Mouse (Mus musculus): ENCODE data around the gene Apod. TPM values are rescaled to one million over a fixed set of nuclear protein-coding genes. Genes with fewer than 3 reads are reported as not detected.
A peak's percentile ranks its signal among the peaks of the same experiment; 100 is the strongest.

The Apod gene
- polyA plus RNA-seq, 1 experiment = 458 TPM

GRCm38 (mm10) chr16:31290281-31290680 is 24.3 kb downstream of the Apod start:
- DNase-seq = peak in 1 of 2 experiments; percentile 25
- Histone ChIP-seq H3K27ac (ENCODE audit: insufficient read depth, low read length) (no peak overlapping the region), H3K4me1 (ENCODE audit: control insufficient read depth, insufficient read depth, low read length) (no peaks in the 10 kb centered on the region), H3K4me3 (replicated peaks; ENCODE audit: insufficient read depth, low read depth, low read length) (no peak overlapping the region), H3K27me3 (ENCODE audit: control insufficient read depth, insufficient read depth, low read length) (no peaks in the 10 kb centered on the region)
- WGBS = 27% methylated on average over 10 of the region's 10 CpGs
- TF ChIP-seq POLR2A (IDR thresholded peaks at IDR 0.05; ENCODE audit: borderline replicate concordance, insufficient read depth, low read length) (no peak), CTCF (IDR thresholded peaks at IDR 0.05; ENCODE audit: borderline replicate concordance, insufficient read depth, low read depth, low read length) (no peak)

GRCm38 (mm10) chr16:31287712-31288111 is 26.9 kb downstream of the Apod start:
- H3K27ac ChIP-seq (ENCODE audit: insufficient read depth, low read length) = no peak overlapping the region
- H3K4me3 ChIP-seq (replicated peaks; ENCODE audit: insufficient read depth, low read depth, low read length) = no peak overlapping the region
- DNase-seq = no peak
- H3K4me1 ChIP-seq (ENCODE audit: control insufficient read depth, insufficient read depth, low read length) = no peaks in the 10 kb centered on the region
- TF ChIP-seq CTCF (IDR thresholded peaks at IDR 0.05; ENCODE audit: borderline replicate concordance, insufficient read depth, low read depth, low read length) (no peak), POLR2A (IDR thresholded peaks at IDR 0.05; ENCODE audit: borderline replicate concordance, insufficient read depth, low read length) (no peak)
- H3K27me3 ChIP-seq (ENCODE audit: control insufficient read depth, insufficient read depth, low read length) = no peaks in the 10 kb centered on the region
- 78% methylated on average over 3 of the region's 3 CpGs for WGBS

GRCm38 (mm10) chr16:31286801-31287488 is 27.7 kb downstream of the Apod start:
- H3K4me1 ChIP-seq (ENCODE audit: control insufficient read depth, insufficient read depth, low read length) = no peaks in the 10 kb centered on the region
- DNase-seq = no peak
- H3K4me3 ChIP-seq (replicated peaks; ENCODE audit: insufficient read depth, low read depth, low read length) = no peak overlapping the region
- H3K27ac ChIP-seq (ENCODE audit: insufficient read depth, low read length) = no peak overlapping the region
- H3K27me3 ChIP-seq (ENCODE audit: control insufficient read depth, insufficient read depth, low read length) = no peaks in the 10 kb centered on the region
- TF ChIP-seq CTCF (IDR thresholded peaks at IDR 0.05; ENCODE audit: borderline replicate concordance, insufficient read depth, low read depth, low read length) (no peak), POLR2A (IDR thresholded peaks at IDR 0.05; ENCODE audit: borderline replicate concordance, insufficient read depth, low read length) (no peak)
- 90% methylated on average over 11 of the region's 11 CpGs for WGBS

- DNase-seq = peak in 1 of 2 experiments; percentile 25
- H3K27me3 ChIP-seq (ENCODE audit: control insufficient read depth, insufficient read depth, low read length) = no peaks in the 10 kb centered on the region
These were observed 32.6 kb downstream of the Apod start for GRCm38 (mm10) chr16:31281981-31282380.

GRCm38 (mm10) chr16:31280176-31280575 is 34.4 kb downstream of the Apod start:
- 93% methylated on average over 4 of the region's 4 CpGs for WGBS
- Histone ChIP-seq H3K27ac (ENCODE audit: insufficient read depth, low read length) (no peak overlapping the region), H3K4me1 (ENCODE audit: control insufficient read depth, insufficient read depth, low read length) (no peaks in the 10 kb centered on the region), H3K27me3 (ENCODE audit: control insufficient read depth, insufficient read depth, low read length) (no peaks in the 10 kb centered on the region), H3K4me3 (replicated peaks; ENCODE audit: insufficient read depth, low read depth, low read length) (no peak overlapping the region)
- DNase-seq = no peak
- TF ChIP-seq CTCF (IDR thresholded peaks at IDR 0.05; ENCODE audit: borderline replicate concordance, insufficient read depth, low read depth, low read length) (no peak), POLR2A (IDR thresholded peaks at IDR 0.05; ENCODE audit: borderline replicate concordance, insufficient read depth, low read length) (no peak)

More at GRCm38 (mm10) chr16:31281981-31282380, 32.6 kb downstream of the Apod start:
- no peak for TF ChIP-seq CTCF (IDR thresholded peaks at IDR 0.05; ENCODE audit: borderline replicate concordance, insufficient read depth, low read depth, low read length)
- TF ChIP-seq POLR2A (IDR thresholded peaks at IDR 0.05; ENCODE audit: borderline replicate concordance, insufficient read depth, low read length) = no peak
- Histone ChIP-seq H3K4me3 (replicated peaks; ENCODE audit: insufficient read depth, low read depth, low read length) (no peak overlapping the region), H3K4me1 (ENCODE audit: control insufficient read depth, insufficient read depth, low read length) (no peaks in the 10 kb centered on the region), H3K27ac (ENCODE audit: insufficient read depth, low read length) (no peak overlapping the region)
- WGBS = 35% methylated on average over 2 of the region's 2 CpGs

- DNase-seq = no peak
- Histone ChIP-seq H3K27me3 (ENCODE audit: control insufficient read depth, insufficient read depth, low read length) (no peaks in the 10 kb centered on the region), H3K4me1 (ENCODE audit: control insufficient read depth, insufficient read depth, low read length) (no peaks in the 10 kb centered on the region), H3K4me3 (replicated peaks; ENCODE audit: insufficient read depth, low read depth, low read length) (no peak overlapping the region), H3K27ac (ENCODE audit: insufficient read depth, low read length) (no peak overlapping the region)
- WGBS = 93% methylated on average over 6 of the region's 6 CpGs
- TF ChIP-seq POLR2A (IDR thresholded peaks at IDR 0.05; ENCODE audit: borderline replicate concordance, insufficient read depth, low read length) (no peak), CTCF (IDR thresholded peaks at IDR 0.05; ENCODE audit: borderline replicate concordance, insufficient read depth, low read depth, low read length) (no peak)
These were observed 36.0 kb downstream of the Apod start for GRCm38 (mm10) chr16:31278581-31278980.

- no peak overlapping the region for H3K27ac ChIP-seq (ENCODE audit: insufficient read depth, low read length)
- H3K4me1 ChIP-seq (ENCODE audit: control insufficient read depth, insufficient read depth, low read length) = peaks cover 3% of the 10 kb centered on the region; the same call in 1 of the 2 replicates
- no peak overlapping the region for H3K4me3 ChIP-seq (replicated peaks; ENCODE audit: insufficient read depth, low read depth, low read length)
- no peak for DNase-seq
- TF ChIP-seq POLR2A (IDR thresholded peaks at IDR 0.05; ENCODE audit: borderline replicate concordance, insufficient read depth, low read length) (no peak), CTCF (IDR thresholded peaks at IDR 0.05; ENCODE audit: borderline replicate concordance, insufficient read depth, low read depth, low read length) (no peak)
- WGBS = 85% methylated on average over 2 of the region's 2 CpGs
- H3K27me3 ChIP-seq (ENCODE audit: control insufficient read depth, insufficient read depth, low read length) = no peaks in the 10 kb centered on the region
These were observed 36.5 kb downstream of the Apod start for GRCm38 (mm10) chr16:31278081-31278480.

GRCm38 (mm10) chr16:31276962-31277361 is 37.6 kb downstream of the Apod start:
- no peak for DNase-seq
- Histone ChIP-seq H3K4me3 (replicated peaks; ENCODE audit: insufficient read depth, low read depth, low read length) (no peak overlapping the region), H3K27ac (ENCODE audit: insufficient read depth, low read length) (no peak overlapping the region), H3K4me1 (ENCODE audit: control insufficient read depth, insufficient read depth, low read length) (peaks cover 7% of the 10 kb centered on the region; the same call in 1 of the 2 replicates), H3K27me3 (ENCODE audit: control insufficient read depth, insufficient read depth, low read length) (no peaks in the 10 kb centered on the region)
- TF ChIP-seq POLR2A (IDR thresholded peaks at IDR 0.05; ENCODE audit: borderline replicate concordance, insufficient read depth, low read length) (no peak), CTCF (IDR thresholded peaks at IDR 0.05; ENCODE audit: borderline replicate concordance, insufficient read depth, low read depth, low read length) (no peak)
- WGBS = 51% methylated on average over 7 of the region's 7 CpGs
